Mouse (Mus musculus): ENCODE results near the gene Avpr2.

Avpr2 gene

GRCm38 (mm10) chrX:73891551-73892152 is at the start of gene Avpr2:
Gene Avpr2 (plus strand): TSS chrX:73892102.
- in situ Hi-C loops (cut with MboI; ENCODE audit: low sequenced_read_pairs): no loop called here

DNA sequence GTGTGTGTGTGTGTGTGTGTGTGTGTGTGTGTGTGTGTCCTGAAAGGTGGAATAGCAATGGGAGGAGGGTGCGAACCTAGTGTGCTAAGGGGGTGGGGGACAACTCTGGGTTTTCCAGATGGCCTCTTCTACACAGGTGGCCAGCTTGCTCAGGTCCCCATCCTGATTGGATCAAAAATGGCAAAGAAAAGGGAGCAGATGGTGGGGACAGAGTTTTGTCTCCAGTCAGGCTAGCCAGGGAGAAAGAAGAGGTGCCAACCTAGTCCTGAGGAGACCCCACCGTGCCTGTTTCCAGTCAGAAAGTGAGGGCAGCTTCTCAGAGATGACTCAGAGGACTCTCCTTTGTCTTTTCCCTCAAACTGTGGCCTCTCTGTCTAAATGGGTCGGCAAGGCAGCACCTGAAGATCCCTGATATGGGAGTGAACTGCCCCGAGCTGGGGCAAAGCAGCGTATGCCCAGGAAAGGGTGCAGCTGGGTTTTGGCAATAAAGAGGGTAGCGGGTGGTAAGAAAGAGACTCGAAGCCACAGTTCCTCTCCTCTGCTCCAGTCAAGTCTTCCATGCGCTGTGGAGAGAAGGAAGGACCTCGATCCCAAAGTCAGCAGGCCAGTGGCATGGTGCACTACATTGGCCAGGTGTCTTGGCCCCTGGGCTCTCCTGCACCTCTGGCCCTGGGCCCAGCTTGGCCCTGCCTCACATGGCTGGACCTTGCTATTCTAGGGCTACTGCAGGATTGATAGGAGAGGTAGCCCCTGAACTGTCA is 37.4 kb upstream of the Avpr2 start:
- in situ Hi-C loops (cut with MboI; ENCODE audit: low sequenced_read_pairs): no loop called here

DNA sequence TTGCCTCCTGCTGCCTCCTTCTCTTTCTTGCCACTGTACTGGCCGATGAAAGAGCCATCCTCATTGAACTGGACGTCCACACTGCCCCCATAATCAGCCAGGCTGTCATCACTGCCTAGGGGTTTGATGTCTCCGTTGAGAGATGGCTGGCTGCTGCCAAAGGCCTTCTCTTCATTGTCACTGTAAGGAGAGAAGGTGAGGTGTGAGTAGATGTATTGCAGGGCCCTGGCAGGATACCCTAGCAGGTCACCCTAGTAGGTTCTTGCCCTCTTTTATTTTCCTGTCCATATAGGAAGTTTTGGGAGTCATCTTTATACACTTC is 36.9 kb upstream of the Avpr2 start:
- in situ Hi-C loops (cut with MboI; ENCODE audit: low sequenced_read_pairs): no loop called here

DNA sequence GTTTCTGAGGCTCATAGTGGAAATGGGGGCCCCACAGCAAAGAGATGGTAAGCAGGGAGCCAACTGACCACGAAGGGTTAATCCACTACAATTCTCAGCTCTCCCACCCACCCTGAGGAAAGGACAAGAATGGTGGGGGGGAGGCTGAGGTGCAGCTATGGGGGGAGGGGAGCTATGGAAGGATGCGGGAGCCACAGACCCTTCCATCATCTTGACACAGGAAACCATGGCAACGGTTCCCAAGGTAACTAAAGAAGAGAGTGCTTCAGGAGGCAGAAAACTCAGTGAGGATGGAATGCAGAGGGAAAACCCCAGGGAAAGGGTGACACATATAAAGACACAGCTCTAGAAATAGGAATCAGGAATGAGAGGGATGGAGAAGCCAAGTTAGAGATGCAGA is 27.2 kb upstream of the Avpr2 start:
- in situ Hi-C loops (cut with MboI; ENCODE audit: low sequenced_read_pairs): no loop called here

DNA sequence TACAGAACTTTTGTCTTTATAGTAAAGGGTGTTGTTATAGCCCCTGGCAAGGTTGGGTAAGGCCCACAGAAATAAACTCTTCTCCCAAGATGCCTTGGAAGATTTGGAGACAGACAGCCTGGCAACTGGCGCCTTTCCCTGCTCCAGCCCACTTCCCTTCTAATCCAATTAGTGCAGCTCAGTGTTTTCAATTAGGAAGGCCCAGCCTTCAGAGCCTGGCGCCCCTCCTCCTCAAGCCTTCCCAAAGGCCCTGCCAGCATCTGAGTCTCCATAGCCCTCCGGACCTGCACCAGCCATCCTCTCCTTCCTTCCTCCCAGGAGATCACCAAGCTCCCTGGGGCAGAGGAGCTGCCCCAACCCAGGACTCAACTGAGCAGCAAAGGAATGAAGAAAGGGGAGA is 24.6 kb upstream of the Avpr2 start:
- in situ Hi-C loops (cut with MboI; ENCODE audit: low sequenced_read_pairs): no loop called here

DNA sequence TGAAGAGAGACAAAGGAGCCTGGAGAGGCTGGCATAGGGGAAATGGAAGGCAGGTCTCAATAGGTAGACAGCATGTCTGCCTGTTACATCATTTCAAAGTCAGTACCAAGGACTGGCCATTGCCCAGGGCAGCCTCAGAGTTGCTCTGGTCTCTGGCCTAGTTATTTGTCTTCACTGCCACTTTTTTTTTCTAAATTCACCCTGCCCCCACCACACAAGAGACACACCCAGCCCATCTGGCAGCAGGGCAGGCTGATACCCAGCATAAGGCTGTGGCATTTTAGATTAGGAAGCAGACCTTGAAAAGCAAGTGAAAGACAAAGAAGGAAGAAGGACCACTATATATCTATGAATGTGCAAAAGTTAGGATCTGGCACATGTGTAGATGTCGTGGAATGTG is 24.1 kb upstream of the Avpr2 start:
- in situ Hi-C loops (cut with MboI; ENCODE audit: low sequenced_read_pairs): no loop called here

GRCm38 (mm10) chrX:73869334-73869733 is 22.6 kb upstream of the Avpr2 start:
- in situ Hi-C loops (cut with MboI; ENCODE audit: low sequenced_read_pairs): no loop called here

- in situ Hi-C loops (cut with MboI; ENCODE audit: low sequenced_read_pairs): no loop called here
These were observed 20.4 kb upstream of the Avpr2 start for GRCm38 (mm10) chrX:73871474-73871873.

- in situ Hi-C loops (cut with MboI; ENCODE audit: low sequenced_read_pairs): no loop called here
These were observed 19.9 kb upstream of the Avpr2 start for GRCm38 (mm10) chrX:73871956-73872355.

DNA sequence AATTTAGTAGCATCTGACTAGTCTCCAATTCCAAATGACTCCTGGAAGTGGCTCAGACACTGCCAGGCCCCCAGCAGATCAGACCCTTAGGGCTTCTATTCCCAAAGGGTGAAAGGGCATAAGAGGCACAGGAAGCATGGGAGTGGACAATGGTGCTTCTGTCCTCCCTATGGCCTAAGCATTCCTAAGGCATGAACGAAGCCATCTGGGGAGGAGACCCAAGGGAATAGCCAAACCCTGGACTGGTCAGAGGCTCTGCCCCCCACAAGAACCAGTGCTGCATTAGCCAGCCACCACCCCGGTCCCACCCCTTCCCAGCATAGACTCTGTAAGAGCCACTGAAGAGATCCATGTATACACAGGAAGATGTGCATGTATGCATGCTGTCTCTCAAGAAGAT is 16.0 kb upstream of the Avpr2 start:
- in situ Hi-C loops (cut with MboI; ENCODE audit: low sequenced_read_pairs): no loop called here

- in situ Hi-C loops (cut with MboI; ENCODE audit: low sequenced_read_pairs): no loop called here
These were observed 14.9 kb upstream of the Avpr2 start for GRCm38 (mm10) chrX:73877014-73877413.

GRCm38 (mm10) chrX:73880194-73881035 is 11.5 kb upstream of the Avpr2 start:
- in situ Hi-C loops (cut with MboI; ENCODE audit: low sequenced_read_pairs): no loop called here

- in situ Hi-C loops (cut with MboI; ENCODE audit: low sequenced_read_pairs): no loop called here
These were observed 10.9 kb upstream of the Avpr2 start for GRCm38 (mm10) chrX:73881036-73881427.

DNA sequence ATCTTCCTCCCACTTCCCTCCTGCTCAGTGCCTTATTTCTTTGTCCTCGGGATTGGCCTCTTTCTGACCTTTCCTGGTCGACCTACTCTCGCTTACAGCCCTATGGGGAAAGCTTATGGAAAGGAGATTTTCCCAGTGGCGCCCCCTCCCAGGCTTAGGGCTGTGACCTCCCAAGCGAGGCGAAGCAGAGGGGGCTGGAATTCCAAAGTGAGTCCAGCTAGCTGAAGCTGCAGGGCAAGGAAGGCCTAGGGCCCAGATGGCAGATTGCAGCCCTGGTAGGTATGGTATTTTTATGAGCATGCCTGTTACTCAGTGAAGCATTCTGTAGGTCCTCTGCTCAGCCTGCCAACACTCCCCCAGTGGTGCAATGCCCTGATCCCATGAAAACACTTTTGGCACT is 10.4 kb upstream of the Avpr2 start:
- in situ Hi-C loops (cut with MboI; ENCODE audit: low sequenced_read_pairs): no loop called here

DNA sequence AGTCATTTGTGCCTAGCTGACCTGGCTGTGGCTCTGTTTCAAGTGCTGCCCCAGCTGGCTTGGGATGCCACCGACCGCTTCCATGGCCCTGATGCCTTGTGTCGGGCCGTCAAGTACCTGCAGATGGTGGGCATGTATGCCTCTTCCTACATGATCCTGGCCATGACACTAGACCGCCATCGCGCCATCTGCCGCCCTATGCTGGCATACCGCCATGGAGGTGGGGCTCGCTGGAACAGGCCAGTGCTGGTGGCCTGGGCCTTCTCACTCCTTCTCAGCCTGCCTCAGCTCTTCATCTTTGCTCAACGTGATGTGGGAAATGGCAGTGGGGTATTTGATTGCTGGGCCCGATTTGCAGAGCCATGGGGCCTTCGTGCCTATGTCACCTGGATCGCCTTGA is 931 bp downstream of the Avpr2 start:
- in situ Hi-C loops (cut with MboI; ENCODE audit: low sequenced_read_pairs): no loop called here

GRCm38 (mm10) chrX:73895719-73896118 is 3.8 kb downstream of the Avpr2 start, which contains the start of gene L1cam:
Gene L1cam (minus strand): TSS chrX:73896105.
- in situ Hi-C loops (cut with MboI; ENCODE audit: low sequenced_read_pairs): no loop called here

DNA sequence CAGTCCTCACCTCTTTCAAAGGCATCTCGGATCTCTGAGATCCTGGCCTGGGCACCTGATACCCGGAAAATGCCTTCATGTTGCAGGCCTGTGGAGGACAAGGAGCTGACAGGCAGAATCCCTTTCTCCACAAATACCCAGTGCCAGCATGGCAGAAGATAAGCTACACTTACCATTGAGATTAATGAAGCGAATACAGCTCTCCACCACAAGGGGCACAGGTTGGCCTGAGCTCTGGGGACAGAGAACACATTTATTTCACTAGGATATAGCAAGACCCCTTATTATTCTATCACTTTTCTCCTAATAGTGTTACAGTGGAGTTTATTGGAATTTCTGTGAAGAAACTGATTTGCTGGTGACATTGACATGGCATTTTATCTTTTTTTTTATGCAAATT is 6.1 kb downstream of the Avpr2 start:
- in situ Hi-C loops (cut with MboI; ENCODE audit: low sequenced_read_pairs): no loop called here

DNA sequence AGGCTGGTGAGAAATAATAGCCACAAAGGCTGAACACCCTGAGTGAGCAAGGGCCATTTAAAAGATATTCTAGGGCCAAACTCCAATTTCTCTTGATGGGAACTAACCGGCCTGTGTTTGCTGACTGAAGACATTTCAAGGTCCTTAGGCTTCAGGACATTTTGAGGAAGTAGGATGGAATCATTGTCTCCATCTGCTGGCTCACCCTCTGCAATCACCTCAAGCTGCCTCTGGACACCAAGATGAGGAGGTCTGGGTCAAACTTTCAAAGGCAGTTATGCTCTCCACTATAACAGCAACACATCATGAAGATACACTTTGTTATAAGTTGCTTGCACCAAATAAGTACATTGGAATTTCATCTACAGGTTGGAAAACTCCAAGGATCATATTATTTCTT is 18.1 kb downstream of the Avpr2 start:
- in situ Hi-C loops (cut with MboI; ENCODE audit: low sequenced_read_pairs): no loop called here

- in situ Hi-C loops (cut with MboI; ENCODE audit: low sequenced_read_pairs): no loop called here
These were observed 18.5 kb downstream of the Avpr2 start for GRCm38 (mm10) chrX:73910451-73910850.

DNA sequence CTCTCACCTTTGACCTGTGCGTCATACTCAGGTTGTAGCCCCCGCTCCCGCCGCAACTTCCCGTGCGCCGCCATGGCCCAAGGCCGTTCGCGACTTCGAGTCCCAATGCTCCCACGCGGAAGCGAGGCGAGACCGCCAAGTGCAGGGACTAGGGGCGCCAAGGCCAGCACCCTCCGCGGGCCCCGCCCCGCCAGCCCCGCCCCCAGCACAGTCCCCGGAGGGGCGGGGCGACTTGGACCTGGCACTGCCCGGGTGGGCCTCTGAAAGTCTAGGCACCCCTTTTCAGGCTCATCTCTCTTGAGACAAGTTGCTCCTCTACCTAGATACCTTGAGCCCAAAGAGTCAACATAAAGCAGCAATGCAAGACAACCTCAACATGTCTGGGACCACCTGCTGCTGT is 19.3 kb downstream of the Avpr2 start:
- in situ Hi-C loops (cut with MboI; ENCODE audit: low sequenced_read_pairs): no loop called here

DNA sequence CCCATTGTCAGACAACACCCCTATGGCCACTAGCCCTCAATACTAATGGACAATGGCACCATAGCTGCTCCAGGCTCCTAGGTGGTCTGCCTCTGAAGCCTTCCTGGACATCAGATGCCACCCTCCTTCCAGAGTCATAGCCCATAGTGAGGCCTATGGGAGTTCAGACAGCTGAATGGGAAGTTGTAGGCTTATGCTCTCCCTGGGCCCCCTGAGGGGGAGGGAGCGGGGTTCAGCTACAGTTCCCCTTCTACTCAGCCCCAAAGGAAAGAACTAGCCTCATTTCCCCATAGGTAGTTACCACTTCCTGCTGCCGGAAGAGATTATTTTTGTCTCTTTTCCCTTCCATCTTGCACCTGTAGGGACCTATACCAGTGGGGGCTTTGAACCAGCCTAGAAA is 19.7 kb downstream of the Avpr2 start:
- in situ Hi-C loops (cut with MboI; ENCODE audit: low sequenced_read_pairs): no loop called here
